Mouse (Mus musculus) forebrain, embryonic 12.5 days (tissue): Measurements from ENCODE around the gene Coro2b. TPM values are rescaled to one million over a fixed set of nuclear protein-coding genes. Genes with fewer than 3 reads are reported as not detected.

Source experiments
- ATAC-seq: fragments of 200-750 bp; cut with Nextera tagmentation; 2 replicates; pipeline ENCODE4 v1.8.0; 2017; ENCODE audit warnings: moderate TSS enrichment; ENCODE audit not compliant: low FRiP score
- H3K27ac ChIP-seq: fragments of 300-500 bp; sonication (generic); 2 replicates; pipeline ENCODE4 v1.5.1; 2016; ENCODE audit warnings: mild to moderate bottlenecking
- H3K27me3 ChIP-seq: fragments of 300-500 bp; sonication (generic); 2 replicates; pipeline ENCODE4 v1.6.1; 2016; ENCODE audit warnings: mild to moderate bottlenecking
- H3K36me3 ChIP-seq: fragments of 300-500 bp; sonication (generic); replicated peaks from 2 replicates; pipeline ENCODE4 v1.6.1; 2016; ENCODE audit warnings: mild to moderate bottlenecking
- H3K4me1 ChIP-seq: fragments of 300-500 bp; sonication (generic); 2 replicates; pipeline ENCODE4 v1.6.1; 2016
- H3K4me2 ChIP-seq: fragments of 300-500 bp; sonication (generic); 2 replicates; pipeline ENCODE4 v1.6.1; 2016; ENCODE audit warnings: mild to moderate bottlenecking, moderate library complexity
- H3K4me3 ChIP-seq: fragments of 300-500 bp; sonication (generic); replicated peaks from 2 replicates; pipeline ENCODE4 v1.5.1; 2016; ENCODE audit warnings: mild to moderate bottlenecking
- H3K9ac ChIP-seq: fragments of 300-500 bp; sonication (generic); 2 replicates; pipeline ENCODE4 v1.6.1; 2016; ENCODE audit warnings: mild to moderate bottlenecking
- H3K9me3 ChIP-seq: fragments of 300-500 bp; sonication (generic); 2 replicates; pipeline ENCODE4 v1.6.1; 2016
- WGBS: fragments of 180-500 bp; shearing (Covaris S2); methylation state at CpG from one replicate; pipeline ENCODE4 v1.1.7; 2016; 5-methylcytosine and 5-hydroxymethylcytosine counted together
- polyA plus RNA-seq: library from polyadenylated mRNA; unstranded; fragments of >200 nt; fragmentation: Nextera tagmentation; extraction: Ambion mirVana; gene quantifications from 2 replicates; pipeline ENCODE4 v1.2.1, GENCODE M21; 2016

The Coro2b gene
- polyA plus RNA-seq, 1 experiment from 2014 or later: 38.1 TPM

DNA sequence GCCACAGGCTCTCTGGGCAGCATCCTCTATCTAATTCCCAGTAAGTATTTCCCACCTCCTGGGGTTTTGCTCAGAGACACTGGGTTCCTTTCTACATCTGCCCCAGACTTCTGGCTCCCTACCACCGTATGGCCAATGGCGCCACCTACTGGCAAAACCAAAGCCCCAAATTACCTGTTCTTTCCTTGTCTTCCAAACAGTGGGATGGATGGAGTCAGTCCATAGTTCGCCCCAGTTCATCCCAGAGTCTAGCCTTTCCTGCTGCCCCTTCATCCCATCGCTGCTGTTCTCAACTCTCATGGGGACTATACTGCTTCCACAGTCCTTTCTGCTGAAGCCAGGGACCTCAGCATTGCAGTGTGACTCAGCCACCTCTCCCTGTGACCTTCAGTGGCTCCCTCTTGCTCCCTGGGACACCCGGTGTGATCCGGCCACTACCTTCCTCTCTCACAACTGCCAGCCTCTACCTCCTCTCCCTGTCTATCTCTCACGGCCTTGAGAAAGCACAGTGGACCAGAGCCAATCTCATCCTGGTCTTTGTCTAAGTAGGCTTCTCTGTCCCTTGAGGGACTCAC lies 16.6 kb upstream of the Coro2b start:
- Histone ChIP-seq H3K9ac (no peak overlapping the region), H3K4me3 (no peak overlapping the region), H3K9me3 (no peaks in the 10 kb centered on the region), H3K27me3 (no peaks in the 10 kb centered on the region), H3K36me3 (no peaks in the 10 kb centered on the region), H3K4me2 (no peak overlapping the region), H3K4me1 (peaks cover 26% of the 10 kb centered on the region), H3K27ac (no peak overlapping the region)
- WGBS: 41% methylated on average over 7 of the region's 7 CpGs
- no peak for ATAC-seq

DNA sequence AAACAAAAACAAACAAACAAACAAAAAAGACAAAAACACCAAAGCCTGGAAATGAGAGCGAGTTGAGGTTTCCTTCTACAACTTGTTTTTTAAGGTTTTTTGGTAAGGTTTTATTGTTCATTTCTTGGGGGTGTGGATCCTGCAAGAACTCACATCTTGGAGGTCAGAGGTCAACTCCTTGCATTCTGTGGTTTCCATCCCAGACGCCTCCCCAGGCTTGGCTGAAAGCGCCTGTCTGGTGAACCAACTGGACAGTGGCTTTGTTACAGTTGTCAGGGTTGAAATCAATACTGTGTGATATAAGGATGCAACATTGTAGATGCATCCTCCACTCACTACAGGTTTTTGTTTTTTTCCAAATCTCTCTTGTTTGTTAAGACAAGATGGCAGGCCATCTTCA lies 14.7 kb upstream of the Coro2b start:
- WGBS: 74% methylated on average over 3 of the region's 3 CpGs
- H3K9ac ChIP-seq: no peak overlapping the region
- no peaks in the 10 kb centered on the region for H3K36me3 ChIP-seq
- H3K4me1 ChIP-seq: peaks cover 26% of the 10 kb centered on the region
- H3K9me3 ChIP-seq: no peaks in the 10 kb centered on the region
- H3K27ac ChIP-seq: no peak overlapping the region
- H3K27me3 ChIP-seq: no peaks in the 10 kb centered on the region
- no peak overlapping the region for H3K4me3 ChIP-seq
- no peak overlapping the region for H3K4me2 ChIP-seq
- ATAC-seq: no peak

DNA sequence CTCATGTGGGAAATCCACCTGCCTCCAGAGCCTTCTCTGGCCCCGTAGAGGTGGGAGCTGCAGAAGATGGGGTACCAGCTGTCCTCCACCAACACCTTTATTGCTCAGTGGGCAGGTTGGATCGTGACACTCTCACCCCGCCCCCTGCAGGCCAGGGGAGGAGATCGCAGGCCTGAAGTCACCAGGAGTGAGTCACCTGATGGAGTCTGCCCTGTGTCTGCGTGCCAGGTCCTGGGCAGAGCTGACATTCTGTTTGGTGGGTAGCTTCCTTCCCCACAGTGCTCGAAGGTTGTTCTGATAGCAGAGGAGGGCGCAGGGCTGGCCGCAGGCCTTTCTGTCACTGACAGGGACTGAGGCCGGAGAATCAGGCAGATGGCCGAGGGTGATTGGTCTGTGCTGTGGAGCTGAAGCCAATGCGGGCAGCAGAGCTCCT lies 13.8 kb upstream of the Coro2b start:
- ATAC-seq: no peak
- no peak overlapping the region for H3K27ac ChIP-seq
- H3K4me3 ChIP-seq: no peak overlapping the region
- WGBS: 47% methylated on average over 11 of the region's 11 CpGs
- no peaks in the 10 kb centered on the region for H3K9me3 ChIP-seq
- H3K4me1 ChIP-seq: peaks cover 26% of the 10 kb centered on the region
- no peak overlapping the region for H3K9ac ChIP-seq
- no peaks in the 10 kb centered on the region for H3K27me3 ChIP-seq
- no peaks in the 10 kb centered on the region for H3K36me3 ChIP-seq
- no peak overlapping the region for H3K4me2 ChIP-seq

DNA sequence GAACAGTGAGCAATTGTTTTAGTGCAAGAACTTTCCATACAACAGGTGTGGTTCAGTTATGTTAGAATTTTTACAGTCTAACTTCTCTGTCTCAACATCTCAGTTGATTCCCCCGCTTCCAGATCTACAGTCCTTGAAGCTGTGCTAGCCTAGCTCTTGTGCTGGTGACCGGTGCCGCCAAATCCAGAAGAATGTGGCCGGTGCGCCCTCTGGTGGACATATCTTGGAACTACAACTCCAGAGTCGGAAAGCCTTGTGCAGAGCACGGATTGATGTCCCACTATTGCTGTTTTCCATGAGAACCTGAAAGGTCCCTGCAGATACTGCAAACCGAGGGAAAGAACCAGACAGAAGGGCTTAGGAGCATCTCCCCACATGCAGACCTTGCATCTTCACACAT lies 13.0 kb upstream of the Coro2b start:
- peaks cover 21% of the 10 kb centered on the region for H3K4me1 ChIP-seq
- H3K36me3 ChIP-seq: no peaks in the 10 kb centered on the region
- no peaks in the 10 kb centered on the region for H3K9me3 ChIP-seq
- no peak overlapping the region for H3K4me2 ChIP-seq
- no peak overlapping the region for H3K27ac ChIP-seq
- 3% methylated on average over 8 of the region's 8 CpGs for WGBS
- no peaks in the 10 kb centered on the region for H3K27me3 ChIP-seq
- H3K4me3 ChIP-seq: no peak overlapping the region
- no peak overlapping the region for H3K9ac ChIP-seq
- ATAC-seq: peak; percentile 40

DNA sequence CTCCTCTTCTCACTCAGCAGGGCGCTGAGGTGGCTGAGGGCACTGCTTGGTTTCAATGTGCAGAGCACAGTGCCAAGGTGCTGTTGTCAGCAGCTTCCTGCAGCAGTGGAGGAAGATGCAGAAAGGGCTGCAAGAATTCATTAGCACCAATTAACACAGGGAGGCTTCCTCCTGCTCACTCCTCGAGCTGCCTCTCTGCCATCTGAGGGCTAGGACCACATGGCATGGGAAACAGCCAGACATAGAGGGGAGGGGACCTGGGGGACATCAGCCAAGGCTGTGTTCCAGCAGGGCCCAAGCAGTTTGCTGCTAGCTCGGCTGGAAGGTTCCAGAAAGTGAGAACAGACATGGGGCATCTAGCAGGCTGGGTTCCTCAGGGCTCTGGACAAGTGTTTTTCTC lies 10.6 kb upstream of the Coro2b start:
- Histone ChIP-seq H3K27me3 (no peaks in the 10 kb centered on the region), H3K4me2 (no peak overlapping the region), H3K9me3 (no peaks in the 10 kb centered on the region), H3K4me3 (no peak overlapping the region), H3K36me3 (no peaks in the 10 kb centered on the region), H3K27ac (peak overlapping the region; percentile 58), H3K9ac (no peak overlapping the region), H3K4me1 (peaks cover 24% of the 10 kb centered on the region)
- no peak for ATAC-seq
- WGBS: 66% methylated on average over 3 of the region's 3 CpGs

DNA sequence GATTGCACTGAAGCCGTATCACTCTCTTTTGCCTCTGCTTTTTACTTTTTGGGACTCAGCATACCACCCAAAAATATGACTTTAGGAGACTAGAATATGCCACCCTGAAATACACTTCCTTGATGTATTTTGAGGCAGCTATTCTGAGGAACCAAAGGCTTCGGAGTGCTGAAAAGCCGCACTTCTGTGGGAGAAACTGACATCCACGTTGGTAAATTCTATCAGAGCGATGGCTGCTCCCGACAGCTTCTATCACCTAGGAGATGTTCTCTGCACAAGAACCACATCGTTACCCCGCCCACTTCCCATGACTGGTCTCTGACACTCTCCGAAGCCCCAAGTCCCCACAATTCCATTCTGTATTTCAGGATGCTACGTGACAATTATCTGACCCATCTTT lies 8.0 kb upstream of the Coro2b start:
- no peak for ATAC-seq
- Histone ChIP-seq H3K4me1 (peaks cover 40% of the 10 kb centered on the region), H3K4me3 (no peak overlapping the region), H3K36me3 (no peaks in the 10 kb centered on the region), H3K9ac (no peak overlapping the region), H3K9me3 (no peaks in the 10 kb centered on the region), H3K27me3 (no peaks in the 10 kb centered on the region), H3K4me2 (no peak overlapping the region), H3K27ac (no peak overlapping the region)
- 67% methylated on average over 10 of the region's 10 CpGs for WGBS

DNA sequence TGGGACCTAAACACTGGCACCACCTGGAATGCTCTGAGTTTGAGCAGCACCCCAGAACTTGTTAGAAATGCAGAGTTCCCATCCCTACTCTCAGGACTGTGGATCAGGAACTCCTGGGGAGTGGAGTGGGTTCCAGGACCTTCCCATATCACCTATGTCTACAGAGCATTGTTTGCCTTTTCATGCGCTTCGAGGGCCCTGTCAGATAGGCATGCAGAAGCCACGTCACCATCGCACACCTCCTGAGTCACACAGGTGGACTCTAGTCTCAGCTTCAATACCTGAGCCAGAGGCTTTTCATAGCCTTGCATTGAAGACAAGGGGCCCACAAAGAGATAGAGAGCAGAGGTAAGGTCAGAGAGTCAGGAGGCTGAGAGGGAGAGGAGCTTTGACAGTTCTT lies 7.0 kb upstream of the Coro2b start:
- H3K27ac ChIP-seq: no peak overlapping the region
- no peak for ATAC-seq
- no peaks in the 10 kb centered on the region; the same call in 1 of the 2 replicates for H3K27me3 ChIP-seq
- 87% methylated on average over 4 of the region's 4 CpGs for WGBS
- H3K4me2 ChIP-seq: no peak overlapping the region
- H3K9ac ChIP-seq: no peak overlapping the region
- H3K4me3 ChIP-seq: no peak overlapping the region
- no peaks in the 10 kb centered on the region for H3K36me3 ChIP-seq
- peaks cover 40% of the 10 kb centered on the region for H3K4me1 ChIP-seq
- no peaks in the 10 kb centered on the region for H3K9me3 ChIP-seq

DNA sequence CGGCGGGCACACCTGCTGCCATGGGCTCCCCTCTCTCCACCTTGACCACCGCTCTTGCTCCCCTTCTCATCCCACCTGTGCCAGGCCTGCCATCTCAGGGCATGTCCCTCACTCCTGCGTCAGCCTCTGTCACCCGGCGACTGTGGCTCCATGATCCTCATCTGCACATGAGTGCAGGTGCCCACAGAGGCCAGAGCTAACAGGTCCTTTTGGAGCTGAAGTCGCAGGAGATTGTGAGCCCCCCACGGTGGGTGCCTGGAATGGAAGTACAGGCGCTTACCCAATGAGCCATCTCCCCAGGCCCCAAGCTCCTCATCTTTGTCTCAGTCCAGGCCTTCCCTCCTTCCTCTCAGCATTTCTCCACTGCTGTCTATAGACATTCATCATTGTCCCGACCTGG lies 4.8 kb upstream of the Coro2b start:
- peaks cover 54% of the 10 kb centered on the region for H3K4me1 ChIP-seq
- no peaks in the 10 kb centered on the region for H3K9me3 ChIP-seq
- H3K36me3 ChIP-seq: no peaks in the 10 kb centered on the region
- H3K4me3 ChIP-seq: no peak overlapping the region
- ATAC-seq: no peak
- WGBS: 58% methylated on average over 10 of the region's 10 CpGs
- peak overlapping the region; percentile 76 for H3K27ac ChIP-seq
- no peak overlapping the region for H3K4me2 ChIP-seq
- no peak overlapping the region for H3K9ac ChIP-seq
- no peaks in the 10 kb centered on the region; the same call in 1 of the 2 replicates for H3K27me3 ChIP-seq

DNA sequence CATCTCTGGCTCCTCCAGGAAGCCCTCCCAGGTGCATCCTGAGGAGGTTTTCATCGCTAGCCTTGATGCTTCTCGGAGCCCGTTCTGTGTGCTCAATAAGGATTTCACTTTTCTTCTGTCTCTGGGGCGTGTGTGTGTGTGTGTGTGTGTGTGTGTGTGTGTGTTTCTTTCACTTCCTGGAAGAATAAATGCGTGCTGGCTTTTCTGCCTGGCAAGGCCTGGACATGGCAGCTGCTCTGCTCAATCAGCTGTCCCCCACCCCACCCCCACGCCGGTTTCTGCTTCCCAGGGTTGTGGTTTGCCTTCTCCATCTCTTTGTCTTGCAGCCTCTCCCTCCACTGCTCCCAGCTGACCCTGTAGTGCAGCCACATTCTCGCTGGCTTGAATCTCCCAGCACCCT lies 4.3 kb upstream of the Coro2b start:
- Histone ChIP-seq H3K9me3 (no peaks in the 10 kb centered on the region), H3K4me2 (no peak overlapping the region), H3K4me3 (no peak overlapping the region), H3K36me3 (no peaks in the 10 kb centered on the region), H3K27ac (peak overlapping the region; percentile 76), H3K4me1 (peaks cover 55% of the 10 kb centered on the region), H3K27me3 (no peaks in the 10 kb centered on the region; the same call in 1 of the 2 replicates), H3K9ac (no peak overlapping the region)
- WGBS: 36% methylated on average over 8 of the region's 8 CpGs
- ATAC-seq: peak; percentile 39; the same call in 1 of the 2 replicates

DNA sequence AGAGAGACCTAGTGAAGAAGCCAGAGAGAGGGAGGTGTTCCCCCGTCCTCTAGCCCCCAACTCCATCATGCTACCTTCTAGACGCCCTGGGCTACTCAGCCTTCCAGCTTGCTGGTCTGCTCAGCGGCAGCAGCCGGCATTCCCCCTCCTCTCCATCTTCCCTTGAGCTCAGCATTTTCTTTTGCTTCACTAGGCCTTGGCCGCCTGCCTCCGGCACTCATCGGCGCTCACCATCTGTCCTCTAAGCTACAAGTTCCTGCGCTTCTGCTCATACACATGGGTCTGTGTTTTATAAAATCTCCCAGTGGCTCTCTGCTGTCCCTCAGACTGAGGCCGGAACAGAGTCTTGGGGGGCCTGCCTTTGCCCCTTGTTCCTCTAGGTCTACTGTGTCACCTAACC lies 3.9 kb upstream of the Coro2b start:
- WGBS: 40% methylated on average over 10 of the region's 10 CpGs
- Histone ChIP-seq H3K9ac (no peak overlapping the region; the same call in 1 of the 2 replicates), H3K27ac (peak overlapping the region; percentile 76), H3K36me3 (no peaks in the 10 kb centered on the region), H3K9me3 (no peaks in the 10 kb centered on the region), H3K27me3 (no peaks in the 10 kb centered on the region; the same call in 1 of the 2 replicates), H3K4me3 (no peak overlapping the region), H3K4me1 (peaks cover 60% of the 10 kb centered on the region), H3K4me2 (no peak overlapping the region)
- peak; percentile 9; the same call in 1 of the 2 replicates for ATAC-seq

DNA sequence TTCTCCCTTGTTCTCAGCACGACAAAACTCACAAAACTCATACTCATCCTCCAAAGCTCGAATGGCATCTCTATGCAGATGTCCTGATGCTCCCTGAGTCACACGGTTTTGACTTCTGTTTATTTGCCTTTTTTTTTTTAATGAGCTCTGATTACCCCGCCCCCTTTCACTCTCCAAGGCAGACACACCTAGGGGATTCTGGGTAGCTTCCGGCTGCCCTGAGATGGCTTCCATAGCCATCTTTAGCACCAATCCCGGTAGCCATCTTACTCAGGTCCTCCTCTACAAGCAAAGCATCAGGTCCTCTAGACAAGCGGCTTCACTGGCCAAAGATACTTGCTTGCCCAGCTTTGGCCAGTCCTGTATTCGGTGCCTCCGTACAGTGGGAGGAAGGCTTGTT lies 3.3 kb upstream of the Coro2b start:
- WGBS: 82% methylated on average over 9 of the region's 9 CpGs
- Histone ChIP-seq H3K9me3 (no peaks in the 10 kb centered on the region), H3K4me1 (peaks cover 65% of the 10 kb centered on the region), H3K4me2 (no peak overlapping the region), H3K36me3 (no peaks in the 10 kb centered on the region), H3K27ac (peak overlapping the region; percentile 76), H3K4me3 (no peak overlapping the region), H3K27me3 (no peaks in the 10 kb centered on the region; the same call in 1 of the 2 replicates), H3K9ac (no peak overlapping the region; the same call in 1 of the 2 replicates)
- ATAC-seq: no peak

DNA sequence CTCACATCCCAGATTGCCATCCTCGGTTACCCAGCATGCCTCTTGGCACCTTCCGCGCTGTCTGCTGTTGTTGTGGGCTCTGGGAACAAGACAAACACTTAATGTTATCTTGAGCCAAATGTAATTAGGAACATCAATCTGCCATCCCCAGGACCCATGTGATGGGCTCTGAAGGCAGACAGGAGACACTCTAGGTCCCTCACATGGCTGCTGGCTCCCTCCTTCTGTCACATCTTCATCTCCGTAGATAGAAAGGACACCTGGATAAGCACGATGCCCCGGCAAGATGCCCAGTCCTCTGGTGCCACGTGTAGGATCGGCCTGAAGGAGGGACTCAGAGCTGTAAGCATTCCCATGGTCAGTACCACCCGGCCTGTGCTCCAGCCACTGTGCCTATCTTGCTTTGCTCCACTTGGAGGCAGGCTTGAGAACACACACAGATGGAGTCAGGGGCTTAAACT lies 2.4 kb upstream of the Coro2b start:
- H3K4me3 ChIP-seq: no peak overlapping the region
- H3K9ac ChIP-seq: no peak overlapping the region
- ATAC-seq: no peak
- H3K4me2 ChIP-seq: no peak overlapping the region
- peak overlapping the region; percentile 50 for H3K27ac ChIP-seq
- H3K9me3 ChIP-seq: no peaks in the 10 kb centered on the region
- no peaks in the 10 kb centered on the region for H3K36me3 ChIP-seq
- peaks cover 67% of the 10 kb centered on the region for H3K4me1 ChIP-seq
- WGBS: 73% methylated on average over 9 of the region's 9 CpGs
- H3K27me3 ChIP-seq: peaks cover 3% of the 10 kb centered on the region; the same call in 1 of the 2 replicates

DNA sequence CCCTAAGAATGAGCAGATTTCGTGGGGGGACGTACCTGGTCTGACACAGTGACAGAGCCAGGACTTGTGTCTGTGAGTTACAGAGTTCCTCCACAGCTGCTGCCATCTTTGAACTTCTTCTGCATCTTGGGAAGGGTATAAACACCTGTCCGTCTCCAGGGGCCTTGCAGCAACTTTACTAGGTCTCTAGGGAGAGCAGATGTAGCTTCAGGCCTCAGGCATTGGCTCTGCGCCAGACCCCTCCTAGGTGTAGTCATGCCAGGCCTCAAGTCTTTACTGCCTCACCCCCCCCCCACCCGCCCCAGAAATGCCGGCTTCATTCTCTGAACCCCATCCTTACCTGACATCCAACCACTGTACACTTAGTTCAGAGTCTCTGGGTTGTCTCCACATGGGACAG lies 1.1 kb upstream of the Coro2b start:
- peaks cover 67% of the 10 kb centered on the region for H3K4me1 ChIP-seq
- no peak for ATAC-seq
- 75% methylated on average over 6 of the region's 6 CpGs for WGBS
- H3K36me3 ChIP-seq: no peaks in the 10 kb centered on the region
- H3K27me3 ChIP-seq: peaks cover 7% of the 10 kb centered on the region; the same call in 1 of the 2 replicates
- no peak overlapping the region for H3K27ac ChIP-seq
- no peak overlapping the region for H3K4me2 ChIP-seq
- H3K9ac ChIP-seq: no peak overlapping the region
- no peaks in the 10 kb centered on the region for H3K9me3 ChIP-seq
- no peak overlapping the region for H3K4me3 ChIP-seq
